Mouse (Mus musculus) neural tube, embryonic 14.5 days (tissue): Measurements from ENCODE around the gene Izumo4. TPM values are rescaled to one million over a fixed set of nuclear protein-coding genes. Genes with fewer than 3 reads are reported as not detected.

ENCODE experiments used
- ATAC-seq: fragments of 200-750 bp; cut with Nextera tagmentation; 2 replicates; pipeline ENCODE4 v1.8.0; 2017; ENCODE audit warnings: low read depth, mild to moderate bottlenecking, moderate TSS enrichment, moderate library complexity
- H3K27ac ChIP-seq: fragments of 300-500 bp; sonication (generic); 2 replicates; pipeline ENCODE4 v1.5.1; 2014; ENCODE audit warnings: low read depth, mild to moderate bottlenecking, control low read depth, low read length, moderate library complexity, mixed read lengths
- H3K27me3 ChIP-seq: fragments of 300-500 bp; sonication (generic); 2 replicates; pipeline ENCODE4 v1.6.1; 2014; ENCODE audit warnings: low read length; ENCODE audit not compliant: control insufficient read depth, insufficient read depth
- H3K36me3 ChIP-seq: fragments of 300-500 bp; sonication (generic); 2 replicates; pipeline ENCODE4 v1.6.1; 2014; ENCODE audit warnings: low read length, mixed read lengths; ENCODE audit not compliant: control insufficient read depth, insufficient read depth
- H3K4me1 ChIP-seq: fragments of 300-500 bp; sonication (generic); 2 replicates; pipeline ENCODE4 v1.6.1; 2014; ENCODE audit warnings: low read length; ENCODE audit not compliant: control insufficient read depth, insufficient read depth
- H3K4me2 ChIP-seq: fragments of 300-500 bp; sonication (generic); 2 replicates; pipeline ENCODE4 v1.6.1; 2014; ENCODE audit warnings: mild to moderate bottlenecking, low read depth, low read length, control low read depth
- H3K4me3 ChIP-seq: fragments of 300-500 bp; sonication (generic); 2 replicates; pipeline ENCODE4 v1.5.1; 2014; ENCODE audit warnings: low read depth, low read length, control low read depth, mixed read lengths
- H3K9ac ChIP-seq: fragments of 300-500 bp; sonication (generic); replicated peaks from 2 replicates; pipeline ENCODE4 v1.6.1; 2014; ENCODE audit warnings: low read depth, mild to moderate bottlenecking, control low read depth, low read length, mixed read lengths
- H3K9me3 ChIP-seq: fragments of 300-500 bp; sonication (generic); 2 replicates; pipeline ENCODE4 v1.6.1; 2016; ENCODE audit warnings: low read length; ENCODE audit not compliant: control insufficient read depth
- WGBS: fragments of 180-500 bp; shearing (Covaris S2); extraction: QIAGEN DNeasy Blood & Tissue Kit; methylation state at CpG from one replicate; pipeline ENCODE4 v1.1.7; 2014; 5-methylcytosine and 5-hydroxymethylcytosine counted together
- polyA plus RNA-seq: library from polyadenylated mRNA; unstranded; fragments of >200 nt; fragmentation: Nextera tagmentation; extraction: Ambion mirVana; gene quantifications from 2 replicates; pipeline ENCODE4 v1.2.1, GENCODE M21; 2014

Izumo4 gene
- polyA plus RNA-seq, 1 experiment from 2014 or later, result 29.5 TPM

DNA sequence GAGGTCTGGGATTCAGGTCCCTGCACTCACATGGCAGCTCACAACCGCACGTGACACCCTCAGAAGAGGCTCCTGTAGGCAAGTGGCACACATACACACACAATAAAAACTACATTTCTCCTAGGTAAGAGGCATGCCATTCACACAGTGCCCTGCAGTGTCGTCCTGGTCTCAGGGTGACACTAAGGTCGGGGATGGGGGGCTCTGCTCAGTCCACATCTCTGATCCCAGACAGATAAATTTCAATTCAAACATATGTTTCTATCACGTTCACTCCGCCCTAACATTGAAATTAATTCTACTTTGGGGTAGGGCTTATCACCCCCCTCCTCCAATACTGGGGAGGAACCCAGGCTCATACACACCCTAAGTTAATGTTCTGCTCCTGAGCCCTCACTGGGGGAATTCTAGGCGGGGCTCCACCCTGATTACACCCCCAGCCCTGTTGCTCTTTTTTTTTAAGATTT is 1.9 kb upstream of the Izumo4 start:
- peaks cover 19% of the 10 kb centered on the region for H3K4me1 ChIP-seq
- H3K4me2 ChIP-seq, result no peak overlapping the region
- no peaks in the 10 kb centered on the region for H3K9me3 ChIP-seq
- H3K27me3 ChIP-seq, result no peaks in the 10 kb centered on the region
- H3K4me3 ChIP-seq, result no peak overlapping the region
- H3K36me3 ChIP-seq, result no peaks in the 10 kb centered on the region; the same call in 1 of the 2 replicates
- no peak overlapping the region for H3K27ac ChIP-seq
- no peak overlapping the region for H3K9ac ChIP-seq
- no peak for ATAC-seq
- WGBS, result 88% methylated on average over 7 of the region's 7 CpGs

- H3K9me3 ChIP-seq, result no peaks in the 10 kb centered on the region
- peak overlapping the region; percentile 63 for H3K4me2 ChIP-seq
- peaks cover 5% of the 10 kb centered on the region; the same call in 1 of the 2 replicates for H3K36me3 ChIP-seq
- no peaks in the 10 kb centered on the region for H3K27me3 ChIP-seq
- no peak for ATAC-seq
- no peak overlapping the region for H3K27ac ChIP-seq
- 44% methylated on average over 4 of the region's 4 CpGs for WGBS
- H3K4me3 ChIP-seq, result peak overlapping the region; percentile 54
- H3K4me1 ChIP-seq, result peaks cover 19% of the 10 kb centered on the region
- H3K9ac ChIP-seq, result no peak overlapping the region
Observed at GRCm38 (mm10) chr10:80700732-80701131, 1.3 kb upstream of the Izumo4 start.

GRCm38 (mm10) chr10:80702536-80703390 is 779 bp downstream of the Izumo4 start:
- Histone ChIP-seq H3K27ac (peak overlapping the region; percentile 83), H3K4me1 (peaks cover 19% of the 10 kb centered on the region), H3K9ac (peak overlapping the region; percentile 32), H3K9me3 (no peaks in the 10 kb centered on the region), H3K36me3 (peaks cover 18% of the 10 kb centered on the region), H3K27me3 (no peaks in the 10 kb centered on the region), H3K4me3 (peak overlapping the region; percentile 54), H3K4me2 (peak overlapping the region; percentile 63)
- WGBS, result 2% methylated on average over 42 of the region's 47 CpGs
- peak; percentile 87 for ATAC-seq

DNA sequence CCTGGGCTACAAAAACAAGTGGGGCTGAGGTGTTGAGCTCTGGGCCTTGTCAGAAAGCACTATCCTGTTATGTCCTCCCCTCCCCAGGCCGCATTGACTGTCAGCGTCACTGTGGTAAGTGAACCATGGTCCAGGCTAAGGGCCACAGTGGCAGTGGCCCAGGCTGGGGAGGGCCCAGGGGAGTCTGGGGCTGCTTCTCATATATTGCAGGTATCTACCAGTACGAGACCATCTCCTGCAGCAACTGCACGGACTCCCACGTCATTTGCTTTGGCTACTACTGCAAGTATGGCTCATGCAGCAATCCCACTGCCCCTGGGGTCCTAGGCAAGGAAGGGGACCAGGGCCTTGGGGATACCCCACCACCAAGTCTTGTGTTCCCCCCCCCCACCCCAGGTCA is 1.7 kb downstream of the Izumo4 start:
- WGBS, result 90% methylated on average over 5 of the region's 5 CpGs
- peak overlapping the region; percentile 32; the same call in 1 of the 2 replicates for H3K9ac ChIP-seq
- peaks cover 27% of the 10 kb centered on the region for H3K36me3 ChIP-seq

DNA sequence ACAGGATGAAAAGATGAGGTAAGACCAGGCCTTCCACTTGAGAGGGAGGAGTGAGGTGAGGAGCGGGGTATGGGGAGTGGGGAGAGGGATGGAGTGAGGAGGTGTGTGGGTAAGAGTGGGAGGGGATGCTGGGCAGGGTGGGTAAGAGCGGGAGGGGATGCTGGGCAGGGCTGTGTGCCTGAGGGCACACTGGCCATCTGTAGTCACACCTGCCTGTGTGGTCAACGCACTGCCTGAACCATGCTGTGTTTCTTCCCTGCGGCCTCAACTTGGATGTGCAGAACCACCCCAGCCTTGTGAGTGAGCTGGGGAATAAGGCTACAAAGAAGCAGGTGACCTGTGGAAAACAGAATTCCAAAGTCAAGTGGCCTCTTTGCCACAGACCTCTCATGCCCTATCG is 2.4 kb downstream of the Izumo4 start:
- no peak overlapping the region for H3K4me2 ChIP-seq
- no peaks in the 10 kb centered on the region for H3K27me3 ChIP-seq
- H3K9ac ChIP-seq, result no peak overlapping the region
- H3K36me3 ChIP-seq, result peaks cover 35% of the 10 kb centered on the region
- WGBS, result 84% methylated on average over 5 of the region's 5 CpGs
- H3K9me3 ChIP-seq, result no peaks in the 10 kb centered on the region
- H3K4me1 ChIP-seq, result peaks cover 19% of the 10 kb centered on the region
- no peak for ATAC-seq
- no peak overlapping the region for H3K27ac ChIP-seq
- no peak overlapping the region for H3K4me3 ChIP-seq

More for the DNA sequence above, 1.7 kb downstream of the Izumo4 start:
- ATAC-seq, result no peak
- Histone ChIP-seq H3K27ac (no peak overlapping the region), H3K4me3 (peak overlapping the region; percentile 54), H3K4me2 (peak overlapping the region; percentile 63), H3K9me3 (no peaks in the 10 kb centered on the region), H3K4me1 (peaks cover 19% of the 10 kb centered on the region), H3K27me3 (no peaks in the 10 kb centered on the region)

GRCm38 (mm10) chr10:80705033-80705432 is 3.0 kb downstream of the Izumo4 start:
- no peak for ATAC-seq
- H3K4me3 ChIP-seq, result no peak overlapping the region
- H3K4me2 ChIP-seq, result no peak overlapping the region
- H3K36me3 ChIP-seq, result peaks cover 41% of the 10 kb centered on the region
- H3K27ac ChIP-seq, result no peak overlapping the region
- H3K4me1 ChIP-seq, result peaks cover 19% of the 10 kb centered on the region
- WGBS, result 67% methylated on average over 3 of the region's 3 CpGs
- H3K9ac ChIP-seq, result no peak overlapping the region
- no peaks in the 10 kb centered on the region for H3K27me3 ChIP-seq
- no peaks in the 10 kb centered on the region for H3K9me3 ChIP-seq

GRCm38 (mm10) chr10:80705479-80705878 is 3.5 kb downstream of the Izumo4 start:
- H3K4me2 ChIP-seq, result no peak overlapping the region
- WGBS, result 88% methylated on average over 3 of the region's 3 CpGs
- no peak overlapping the region for H3K4me3 ChIP-seq
- H3K4me1 ChIP-seq, result peaks cover 19% of the 10 kb centered on the region
- H3K27ac ChIP-seq, result no peak overlapping the region
- H3K9me3 ChIP-seq, result no peaks in the 10 kb centered on the region
- ATAC-seq, result no peak
- peaks cover 45% of the 10 kb centered on the region for H3K36me3 ChIP-seq
- H3K27me3 ChIP-seq, result no peaks in the 10 kb centered on the region
- no peak overlapping the region for H3K9ac ChIP-seq

DNA sequence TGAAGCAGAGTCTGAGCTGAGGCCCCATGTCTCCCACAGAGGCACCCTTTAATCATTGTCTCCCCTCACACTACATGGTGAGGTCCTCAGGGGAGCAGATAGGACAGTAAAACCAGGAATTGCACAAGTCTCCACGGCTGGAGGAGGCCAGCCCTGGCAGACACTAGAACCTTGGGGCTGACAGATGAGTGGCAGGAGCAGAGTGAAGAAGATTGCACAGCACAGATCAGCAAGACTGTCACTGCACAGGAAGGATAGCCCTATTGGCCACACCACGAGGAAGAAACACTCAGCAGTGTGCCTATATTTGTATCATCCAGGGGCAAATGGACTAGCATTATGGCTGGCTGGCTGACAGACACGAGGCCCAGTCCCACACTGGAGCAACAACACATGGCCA is 8.8 kb downstream of the Izumo4 start:
- no peaks in the 10 kb centered on the region for H3K4me1 ChIP-seq
- H3K4me2 ChIP-seq, result no peak overlapping the region
- H3K9me3 ChIP-seq, result no peaks in the 10 kb centered on the region
- no peak overlapping the region for H3K4me3 ChIP-seq
- peaks cover 91% of the 10 kb centered on the region for H3K36me3 ChIP-seq
- no peak for ATAC-seq
- H3K27me3 ChIP-seq, result no peaks in the 10 kb centered on the region
- 86% methylated on average over 3 of the region's 3 CpGs for WGBS
- H3K9ac ChIP-seq, result no peak overlapping the region
- no peak overlapping the region for H3K27ac ChIP-seq

- Histone ChIP-seq H3K4me2 (no peak overlapping the region), H3K4me1 (no peaks in the 10 kb centered on the region), H3K9me3 (no peaks in the 10 kb centered on the region), H3K36me3 (peaks cover 94% of the 10 kb centered on the region), H3K9ac (no peak overlapping the region), H3K27ac (no peak overlapping the region), H3K27me3 (no peaks in the 10 kb centered on the region), H3K4me3 (no peak overlapping the region)
- 80% methylated on average over 1 of the region's 1 CpGs for WGBS
- ATAC-seq, result no peak
Observed at GRCm38 (mm10) chr10:80717281-80717680, 15.3 kb downstream of the Izumo4 start.
